Mouse (Mus musculus) mature B cell (primary cell): ENCODE results near the gene Kif24.

Source experiments
- in situ Hi-C: fragments of 300-500 bp; cut with MboI; formaldehyde crosslinking; loops from 2 replicates; pipeline ENCODE4 v1.14.3; 2019

Kif24 gene

GRCm38 (mm10) chr4:41401167-41401566 lies 63.5 kb downstream of the Kif24 start:
- in situ Hi-C loops = no loop called here

GRCm38 (mm10) chr4:41399904-41400303 lies 64.8 kb downstream of the Kif24 start:
- in situ Hi-C loops = no loop called here

GRCm38 (mm10) chr4:41398353-41398752 lies 66.3 kb downstream of the Kif24 start:
- in situ Hi-C loops = no loop called here

GRCm38 (mm10) chr4:41394651-41395050 lies 70.0 kb downstream of the Kif24 start:
- in situ Hi-C loops = no loop called here

- in situ Hi-C loops = no loop called here
Measured at GRCm38 (mm10) chr4:41391015-41391414, 73.7 kb downstream of the Kif24 start.

- in situ Hi-C loops = no loop called here
Measured at GRCm38 (mm10) chr4:41390122-41390521, 74.6 kb downstream of the Kif24 start.

GRCm38 (mm10) chr4:41389240-41389639 lies 75.4 kb downstream of the Kif24 start:
- in situ Hi-C loops = no loop called here

GRCm38 (mm10) chr4:41388616-41389015 lies 76.1 kb downstream of the Kif24 start:
- in situ Hi-C loops = no loop called here

GRCm38 (mm10) chr4:41387755-41388469 lies 76.8 kb downstream of the Kif24 start:
- in situ Hi-C loops = no loop called here

GRCm38 (mm10) chr4:41386412-41386975 lies 78.2 kb downstream of the Kif24 start:
- in situ Hi-C loops = no loop called here

GRCm38 (mm10) chr4:41381213-41381950 lies 83.3 kb downstream of the Kif24 start:
- in situ Hi-C loops = no loop called here

GRCm38 (mm10) chr4:41377567-41377966 lies 87.1 kb downstream of the Kif24 start:
- in situ Hi-C loops = no loop called here

GRCm38 (mm10) chr4:41369702-41370437 lies 94.8 kb downstream of the Kif24 start:
- in situ Hi-C loops = no loop called here

GRCm38 (mm10) chr4:41368198-41368597 lies 96.5 kb downstream of the Kif24 start:
- in situ Hi-C loops = no loop called here

GRCm38 (mm10) chr4:41361059-41361458 lies 103.6 kb downstream of the Kif24 start:
- in situ Hi-C loops = no loop called here

- in situ Hi-C loops = no loop called here
Measured at GRCm38 (mm10) chr4:41359358-41359757, 105.3 kb downstream of the Kif24 start.

GRCm38 (mm10) chr4:41358669-41359068 lies 106.0 kb downstream of the Kif24 start:
- in situ Hi-C loops = no loop called here

GRCm38 (mm10) chr4:41357154-41357553 lies 107.5 kb downstream of the Kif24 start:
- in situ Hi-C loops = no loop called here

GRCm38 (mm10) chr4:41353265-41353664 lies 111.4 kb downstream of the Kif24 start:
- in situ Hi-C loops = no loop called here

GRCm38 (mm10) chr4:41352758-41353157 lies 111.9 kb downstream of the Kif24 start:
- in situ Hi-C loops = no loop called here

GRCm38 (mm10) chr4:41349199-41349591 lies 115.5 kb downstream of the Kif24 start:
- in situ Hi-C loops = no loop called here

- in situ Hi-C loops = no loop called here
Measured at GRCm38 (mm10) chr4:41348584-41349198, 116.0 kb downstream of the Kif24 start, which contains the start of gene Ubap1. TSS of gene Ubap1 (plus strand) at chr4:41348996.
